8 mouse cellular contexts compared by ENCODE assay signal in genomic region chr12:113156540-113156929, GRCm38 (mm10). TPM values are rescaled to one million over a fixed set of nuclear protein-coding genes. Genes with fewer than 3 reads are reported as not detected.
DNase-seq lines count a peak whose midpoint lies in the region; ATAC-seq lines count a peak whose summit lies in the region.

No protein-coding gene starts in this region.

- peak overlapping the region; percentile 70 for H3K4me2 ChIP-seq in kidney, embryonic 14.5 days (replicated peaks; ENCODE audit: low read depth, low read length)
- H3K4me2 ChIP-seq in hindbrain, embryonic 14.5 days (replicated peaks) = peak overlapping the region; percentile 82
- H3K4me2 ChIP-seq in midbrain, embryonic 16.5 days (ENCODE audit: low read length) = peak overlapping the region; percentile 92

- no peak for DNase-seq in kidney, adult 9 months
- peak; percentile 96 for DNase-seq in R1 (ENCODE audit: low read depth, low spot score)
- no peak for DNase-seq in hindbrain, embryonic 14.5 days (ENCODE audit: low spot score)
- DNase-seq in frontal cortex, adult 2 months (ENCODE audit: extremely low spot score in 1 of 2, low spot score in 1 of 2) = no peak
- DNase-seq in urinary bladder, adult 18-20 months (ENCODE audit: low spot score in 2 of 2) = no peak

- H3K9ac ChIP-seq in kidney, embryonic 14.5 days (ENCODE audit: low read depth, low read length) = peak overlapping the region; percentile 68
- H3K9ac ChIP-seq in hindbrain, embryonic 14.5 days = peak overlapping the region; percentile 46
- H3K9ac ChIP-seq in midbrain, embryonic 16.5 days (ENCODE audit: low read depth, low read length) = peak overlapping the region; percentile 43; the same call in 1 of the 2 replicates

- peak overlapping the region; percentile 71 for H3K4me3 ChIP-seq in kidney, embryonic 14.5 days (ENCODE audit: low read length)
- H3K4me3 ChIP-seq in hindbrain, embryonic 14.5 days (replicated peaks; ENCODE audit: low read length) = peak overlapping the region; percentile 50
- peak overlapping the region; percentile 63 for H3K4me3 ChIP-seq in midbrain, embryonic 16.5 days (ENCODE audit: low read depth, low read length)

- ATAC-seq in kidney, embryonic 14.5 days (ENCODE audit: low FRiP score, low TSS enrichment) = no peak; the same call in none of the 2 replicates
- ATAC-seq in hindbrain, embryonic 14.5 days (ENCODE audit: low FRiP score) = peak; percentile 26; the same call in 1 of the 2 replicates
- ATAC-seq in midbrain, embryonic 16.5 days = no peak
- ATAC-seq in granulocyte monocyte progenitor cell, adult 5-6 weeks (replicated peaks; ENCODE audit: poor library complexity, severe bottlenecking) = no peak

- H3K27ac ChIP-seq in kidney, embryonic 14.5 days (ENCODE audit: low read depth, low read length) = peak overlapping the region; percentile 73; the same call in 1 of the 2 replicates
- no peak overlapping the region for H3K27ac ChIP-seq in hindbrain, embryonic 14.5 days
- H3K27ac ChIP-seq in midbrain, embryonic 16.5 days (ENCODE audit: low read length) = no peak overlapping the region

- WGBS in kidney, embryonic 14.5 days = under 1% methylated on average over 23 of the region's 23 CpGs
- under 1% methylated on average over 23 of the region's 23 CpGs for WGBS in hindbrain, embryonic 14.5 days
- under 1% methylated on average over 23 of the region's 23 CpGs for WGBS in midbrain, embryonic 16.5 days

- H3K4me1 ChIP-seq in kidney, embryonic 14.5 days (ENCODE audit: control insufficient read depth, insufficient read depth, low read length) = peaks cover 24% of the 10 kb centered on the region; the same call in 1 of the 2 replicates
- H3K4me1 ChIP-seq in hindbrain, embryonic 14.5 days (replicated peaks; ENCODE audit: control insufficient read depth, insufficient read depth, low read length) = peaks cover 20% of the 10 kb centered on the region
- H3K4me1 ChIP-seq in midbrain, embryonic 16.5 days (ENCODE audit: control insufficient read depth, insufficient read depth, low read length) = peaks cover 18% of the 10 kb centered on the region

- no peaks in the 10 kb centered on the region for H3K9me3 ChIP-seq in kidney, embryonic 14.5 days (ENCODE audit: control insufficient read depth, low read length)
- no peaks in the 10 kb centered on the region for H3K9me3 ChIP-seq in hindbrain, embryonic 14.5 days (ENCODE audit: control insufficient read depth, low read length)
- H3K9me3 ChIP-seq in midbrain, embryonic 16.5 days (replicated peaks; ENCODE audit: control insufficient read depth, low read length, poor library complexity, severe bottlenecking) = no peaks in the 10 kb centered on the region

- H3K36me3 ChIP-seq in kidney, embryonic 14.5 days (ENCODE audit: control insufficient read depth, insufficient read depth, low read length) = peaks cover 6% of the 10 kb centered on the region; the same call in 1 of the 2 replicates
- H3K36me3 ChIP-seq in hindbrain, embryonic 14.5 days (replicated peaks; ENCODE audit: control insufficient read depth, insufficient read depth) = no peaks in the 10 kb centered on the region
- H3K36me3 ChIP-seq in midbrain, embryonic 16.5 days (ENCODE audit: control insufficient read depth, insufficient read depth, low read length) = no peaks in the 10 kb centered on the region

- H3K27me3 ChIP-seq in kidney, embryonic 14.5 days (ENCODE audit: control insufficient read depth, insufficient read depth, low read length) = no peaks in the 10 kb centered on the region
- H3K27me3 ChIP-seq in hindbrain, embryonic 14.5 days (ENCODE audit: control insufficient read depth, insufficient read depth, low read length) = 0 out of 2 replicates have a peak, but pooled peaks cover 8% of the 10 kb centered on the region
- H3K27me3 ChIP-seq in midbrain, embryonic 16.5 days (ENCODE audit: control insufficient read depth, insufficient read depth, low read depth, low read length) = peaks cover 8% of the 10 kb centered on the region

RNA-seq across cellular contexts. Expression of gene Tedc1, which starts 0.3 kb away (rescaled TPM):
- 33.0 and 37.4 TPM in 2 replicates for polyA plus RNA-seq in kidney, embryonic 14.5 days (2014; fragmentation: Nextera tagmentation; extraction: Ambion mirVana)
- polyA plus RNA-seq in hindbrain, embryonic 14.5 days (2014; fragmentation: Nextera tagmentation; extraction: Ambion mirVana) = 10.2 and 14.4 TPM in 2 replicates
- 11.0 and 11.4 TPM in 2 replicates for polyA plus RNA-seq in midbrain, embryonic 16.5 days (2015; fragmentation: Nextera tagmentation; extraction: Ambion mirVana)
- total RNA-seq in granulocyte monocyte progenitor cell, adult 5-6 weeks (2014; fragmentation: Nextera tagmentation) = 6.5 and 11.1 TPM in 2 replicates
- total RNA-seq in granulocyte monocyte progenitor cell, adult 5-6 weeks (2017) = 6.1 and 22.6 TPM in 2 replicates
- 1.1 and 1.8 TPM in 2 replicates for polyA plus RNA-seq in frontal cortex, adult 2 months (2012; rRNA removed)

RNA-seq across cellular contexts. Expression of gene Crip1, which starts 10.4 kb away (rescaled TPM):
- 194 and 281 TPM in 2 replicates for polyA plus RNA-seq in kidney, embryonic 14.5 days (2014; fragmentation: Nextera tagmentation; extraction: Ambion mirVana)
- 30.5 and 34.4 TPM in 2 replicates for polyA plus RNA-seq in hindbrain, embryonic 14.5 days (2014; fragmentation: Nextera tagmentation; extraction: Ambion mirVana)
- polyA plus RNA-seq in midbrain, embryonic 16.5 days (2015; fragmentation: Nextera tagmentation; extraction: Ambion mirVana) = 16.8 and 23.3 TPM in 2 replicates
- total RNA-seq in granulocyte monocyte progenitor cell, adult 5-6 weeks (2014; fragmentation: Nextera tagmentation) = 161 and 242 TPM in 2 replicates
- total RNA-seq in granulocyte monocyte progenitor cell, adult 5-6 weeks (2017) = 84.6 and 103 TPM in 2 replicates
- polyA plus RNA-seq in frontal cortex, adult 2 months (2012; rRNA removed) = 87.6 and 94.9 TPM in 2 replicates

RNA-seq across cellular contexts. Expression of gene Crip2, which starts 16.5 kb away (rescaled TPM):
- polyA plus RNA-seq in kidney, embryonic 14.5 days (2014; fragmentation: Nextera tagmentation; extraction: Ambion mirVana) = 162 and 174 TPM in 2 replicates
- 280 and 288 TPM in 2 replicates for polyA plus RNA-seq in hindbrain, embryonic 14.5 days (2014; fragmentation: Nextera tagmentation; extraction: Ambion mirVana)
- polyA plus RNA-seq in midbrain, embryonic 16.5 days (2015; fragmentation: Nextera tagmentation; extraction: Ambion mirVana) = 369 and 395 TPM in 2 replicates
- not detected in 2 replicates for total RNA-seq in granulocyte monocyte progenitor cell, adult 5-6 weeks (2014; fragmentation: Nextera tagmentation)
- 0.46 TPM in 1 of 2 replicates, not detected in the other for total RNA-seq in granulocyte monocyte progenitor cell, adult 5-6 weeks (2017)
- 249 and 252 TPM in 2 replicates for polyA plus RNA-seq in frontal cortex, adult 2 months (2012; rRNA removed)

RNA-seq across cellular contexts. Expression of gene Tmem121, which starts 29.2 kb away (rescaled TPM):
- polyA plus RNA-seq in kidney, embryonic 14.5 days (2014; fragmentation: Nextera tagmentation; extraction: Ambion mirVana) = 4.2 and 13.9 TPM in 2 replicates
- 28.0 and 33.4 TPM in 2 replicates for polyA plus RNA-seq in hindbrain, embryonic 14.5 days (2014; fragmentation: Nextera tagmentation; extraction: Ambion mirVana)
- 47.2 and 50.3 TPM in 2 replicates for polyA plus RNA-seq in midbrain, embryonic 16.5 days (2015; fragmentation: Nextera tagmentation; extraction: Ambion mirVana)
- 0.17 TPM in 1 of 2 replicates, not detected in the other for total RNA-seq in granulocyte monocyte progenitor cell, adult 5-6 weeks (2014; fragmentation: Nextera tagmentation)
- not detected in 2 replicates for total RNA-seq in granulocyte monocyte progenitor cell, adult 5-6 weeks (2017)
- polyA plus RNA-seq in frontal cortex, adult 2 months (2012; rRNA removed) = 40.3 and 42.0 TPM in 2 replicates

RNA-seq across cellular contexts. Expression of gene Mta1, which starts 58.5 kb away (rescaled TPM):
- polyA plus RNA-seq in kidney, embryonic 14.5 days (2014; fragmentation: Nextera tagmentation; extraction: Ambion mirVana) = 23.0 and 26.2 TPM in 2 replicates
- 17.8 and 19.3 TPM in 2 replicates for polyA plus RNA-seq in hindbrain, embryonic 14.5 days (2014; fragmentation: Nextera tagmentation; extraction: Ambion mirVana)
- polyA plus RNA-seq in midbrain, embryonic 16.5 days (2015; fragmentation: Nextera tagmentation; extraction: Ambion mirVana) = 14.4 and 15.9 TPM in 2 replicates
- 73.6 and 85.1 TPM in 2 replicates for total RNA-seq in granulocyte monocyte progenitor cell, adult 5-6 weeks (2014; fragmentation: Nextera tagmentation)
- 21.0 and 27.6 TPM in 2 replicates for total RNA-seq in granulocyte monocyte progenitor cell, adult 5-6 weeks (2017)
- polyA plus RNA-seq in frontal cortex, adult 2 months (2012; rRNA removed) = 66.4 and 69.3 TPM in 2 replicates
